Mouse (Mus musculus): ENCODE data around the gene Alg14.

DNA sequence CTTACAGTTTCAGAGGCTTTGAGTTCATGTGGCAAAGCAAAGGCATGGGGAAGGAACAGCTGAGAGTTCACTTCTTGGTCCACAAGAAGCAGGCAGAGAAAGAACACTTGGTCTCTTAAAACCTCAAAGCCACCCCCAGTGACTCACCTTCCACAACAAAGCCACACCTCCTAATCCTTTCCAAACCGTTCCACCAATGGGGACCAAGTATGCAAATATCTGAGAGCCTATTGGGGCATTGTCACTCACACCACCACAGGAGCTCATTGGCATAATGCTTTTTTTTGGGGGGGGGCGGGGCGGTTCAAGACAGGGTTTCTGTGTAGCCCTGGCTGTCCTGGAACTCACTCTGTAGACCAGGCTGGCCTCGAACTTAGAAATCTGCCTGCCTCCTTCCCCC lies 77.0 kb downstream of the Alg14 start:
- TF ChIP-seq GATA1 (IDR thresholded peaks at IDR 0.05; ENCODE audit: low read length) (no peak), TAL1 (IDR thresholded peaks at IDR 0.05; ENCODE audit: low read length) (no peak)

Data from erythroblast, embryonic 14.5 days (primary cell).